Mouse (Mus musculus) testis, adult 2 months (tissue): ENCODE measurements at regions not wholly inside any gene's neighbourhood (a gene's known extent, or its start where the extent isn't known, plus 50 kb on each side); places are given as distances from the start of the nearest gene placed in this dataset.

ENCODE experiments used
- H3K27ac ChIP-seq: fragments of 200-500 bp; 2 replicates; pipeline ENCODE4 v1.5.1; 2012; ENCODE audit warnings: low read depth, low read length; ENCODE audit not compliant: control insufficient read depth, insufficient read depth
- H3K27me3 ChIP-seq: fragments of 200-500 bp; 2 replicates; pipeline ENCODE4 v1.6.1; 2012; ENCODE audit warnings: mild to moderate bottlenecking, low read length, moderate library complexity; ENCODE audit not compliant: control insufficient read depth, insufficient read depth
- H3K36me3 ChIP-seq: fragments of 200-500 bp; 2 replicates; pipeline ENCODE4 v1.6.1; 2012; ENCODE audit warnings: mild to moderate bottlenecking, low read length; ENCODE audit not compliant: control insufficient read depth, insufficient read depth
- H3K4me1 ChIP-seq: fragments of 200-500 bp; 2 replicates; pipeline ENCODE4 v1.6.1; 2012; ENCODE audit warnings: low read length; ENCODE audit not compliant: control insufficient read depth, insufficient read depth
- H3K4me3 ChIP-seq: fragments of 200-500 bp; 2 replicates; pipeline ENCODE4 v1.5.1; 2012; ENCODE audit warnings: low read depth, mild to moderate bottlenecking, low read length, moderate library complexity, mixed read lengths; ENCODE audit not compliant: control insufficient read depth
- CTCF ChIP-seq: fragments of 200-500 bp; IDR thresholded peaks from 2 replicates; pipeline ENCODE4 v1.5.1; 2012; ENCODE audit warnings: low read depth, mild to moderate bottlenecking, inconsistent platforms, low read length, moderate library complexity; ENCODE audit not compliant: control insufficient read depth, insufficient read depth, insufficient replicate concordance
- POLR2A ChIP-seq: fragments of 200-500 bp; IDR thresholded peaks from 2 replicates; pipeline ENCODE4 v1.6.1; 2012; ENCODE audit warnings: low read depth, mild to moderate bottlenecking, inconsistent platforms, low read length, moderate library complexity; ENCODE audit not compliant: control insufficient read depth

GRCm38 (mm10) chr6:148647423-148648390 is 183.6 kb downstream of the Ipo8 start:
- Histone ChIP-seq H3K36me3 (no peaks in the 10 kb centered on the region), H3K4me1 (no peaks in the 10 kb centered on the region), H3K27ac (no peak overlapping the region), H3K27me3 (no peaks in the 10 kb centered on the region), H3K4me3 (no peak overlapping the region)
- TF ChIP-seq CTCF = no peak
- no peak for TF ChIP-seq POLR2A

GRCm38 (mm10) chr6:148640595-148640994 is 190.7 kb downstream of the Ipo8 start:
- H3K27ac ChIP-seq = no peak overlapping the region
- H3K36me3 ChIP-seq = no peaks in the 10 kb centered on the region
- no peaks in the 10 kb centered on the region for H3K4me1 ChIP-seq
- H3K4me3 ChIP-seq = no peak overlapping the region; the same call in 1 of the 2 replicates
- TF ChIP-seq CTCF = no peak
- no peak for TF ChIP-seq POLR2A
- H3K27me3 ChIP-seq = no peaks in the 10 kb centered on the region

- Histone ChIP-seq H3K27ac (no peak overlapping the region), H3K36me3 (no peaks in the 10 kb centered on the region), H3K27me3 (no peaks in the 10 kb centered on the region), H3K4me3 (no peak overlapping the region), H3K4me1 (no peaks in the 10 kb centered on the region)
- no peak for TF ChIP-seq CTCF
Observed at GRCm38 (mm10) chr6:148634148-148634547, 190.0 kb upstream of the Tmtc1 start.

GRCm38 (mm10) chr6:148627090-148627605 is 183.0 kb upstream of the Tmtc1 start:
- Histone ChIP-seq H3K36me3 (no peaks in the 10 kb centered on the region), H3K4me1 (no peaks in the 10 kb centered on the region), H3K4me3 (no peak overlapping the region), H3K27ac (no peak overlapping the region), H3K27me3 (no peaks in the 10 kb centered on the region)
- TF ChIP-seq CTCF = no peak
- no peak for TF ChIP-seq POLR2A

- Histone ChIP-seq H3K4me3 (no peak overlapping the region), H3K27me3 (no peaks in the 10 kb centered on the region), H3K27ac (no peak overlapping the region), H3K4me1 (no peaks in the 10 kb centered on the region), H3K36me3 (no peaks in the 10 kb centered on the region)
- TF ChIP-seq POLR2A (no peak), CTCF (no peak)
Observed at GRCm38 (mm10) chr6:148623119-148623770, 179.1 kb upstream of the Tmtc1 start.

- TF ChIP-seq POLR2A (no peak), CTCF (no peak)
- H3K36me3 ChIP-seq = no peaks in the 10 kb centered on the region
- H3K27me3 ChIP-seq = no peaks in the 10 kb centered on the region
Observed at GRCm38 (mm10) chr6:148620034-148620433, 175.8 kb upstream of the Tmtc1 start.

GRCm38 (mm10) chr6:148615931-148616330 is 171.7 kb upstream of the Tmtc1 start:
- TF ChIP-seq CTCF = no peak
- H3K4me1 ChIP-seq = no peaks in the 10 kb centered on the region
- H3K27me3 ChIP-seq = no peaks in the 10 kb centered on the region
- H3K4me3 ChIP-seq = no peak overlapping the region
- H3K27ac ChIP-seq = no peak overlapping the region; the same call in 1 of the 2 replicates
- no peaks in the 10 kb centered on the region for H3K36me3 ChIP-seq

More at GRCm38 (mm10) chr6:148620034-148620433, 175.8 kb upstream of the Tmtc1 start:
- H3K27ac ChIP-seq = no peak overlapping the region
- H3K4me3 ChIP-seq = no peak overlapping the region
- no peaks in the 10 kb centered on the region for H3K4me1 ChIP-seq
